Mouse (Mus musculus): ENCODE results near the gene Cd3eap.

The Cd3eap gene

GRCm38 (mm10) chr7:19331910-19332309 lies 27.4 kb downstream of the Cd3eap start:
- no peak for DNase-seq (ENCODE audit: low spot score)

GRCm38 (mm10) chr7:19328425-19328824 lies 30.9 kb downstream of the Cd3eap start:
- DNase-seq (ENCODE audit: low spot score) = no peak

- no peak for DNase-seq (ENCODE audit: low spot score)
Observed at GRCm38 (mm10) chr7:19327782-19328181, 31.5 kb downstream of the Cd3eap start.

- DNase-seq (ENCODE audit: low spot score) = peak; percentile 83
Observed at GRCm38 (mm10) chr7:19327128-19327527, 32.2 kb downstream of the Cd3eap start.

GRCm38 (mm10) chr7:19326359-19326758 lies 32.9 kb downstream of the Cd3eap start:
- peak; percentile 67 for DNase-seq (ENCODE audit: low spot score)

GRCm38 (mm10) chr7:19325262-19326199 lies 33.8 kb downstream of the Cd3eap start:
- DNase-seq (ENCODE audit: low spot score) = no peak

GRCm38 (mm10) chr7:19324221-19324620 lies 35.1 kb downstream of the Cd3eap start:
- no peak for DNase-seq (ENCODE audit: low spot score)

- DNase-seq (ENCODE audit: low spot score) = no peak
Observed at GRCm38 (mm10) chr7:19322489-19322888, 36.8 kb downstream of the Cd3eap start.

- no peak for DNase-seq (ENCODE audit: low spot score)
Observed at GRCm38 (mm10) chr7:19321464-19321863, 37.8 kb downstream of the Cd3eap start.

GRCm38 (mm10) chr7:19320637-19321036 lies 38.6 kb downstream of the Cd3eap start:
- DNase-seq (ENCODE audit: low spot score) = no peak

- peak; percentile 94 for DNase-seq (ENCODE audit: low spot score)
Observed at GRCm38 (mm10) chr7:19319906-19320305, 39.4 kb downstream of the Cd3eap start.

- no peak for DNase-seq (ENCODE audit: low spot score)
Observed at GRCm38 (mm10) chr7:19319458-19319857, 39.8 kb downstream of the Cd3eap start.

GRCm38 (mm10) chr7:19318676-19319075 lies 40.6 kb downstream of the Cd3eap start:
- DNase-seq (ENCODE audit: low spot score) = no peak

- DNase-seq (ENCODE audit: low spot score) = no peak
Observed at GRCm38 (mm10) chr7:19318201-19318600, 41.1 kb downstream of the Cd3eap start.

GRCm38 (mm10) chr7:19316451-19317161 lies 42.7 kb downstream of the Cd3eap start:
- no peak for DNase-seq (ENCODE audit: low spot score)

- no peak for DNase-seq (ENCODE audit: low spot score)
Observed at GRCm38 (mm10) chr7:19314033-19314432, 45.2 kb downstream of the Cd3eap start.

GRCm38 (mm10) chr7:19311991-19312390 lies 47.3 kb downstream of the Cd3eap start:
- no peak for DNase-seq (ENCODE audit: low spot score)

- DNase-seq (ENCODE audit: low spot score) = peak; percentile 95
Observed at GRCm38 (mm10) chr7:19309884-19310641, 49.2 kb downstream of the Cd3eap start, which contains the start of gene Fosb. Gene Fosb (minus strand): TSS chr7:19310051.

- no peak for DNase-seq (ENCODE audit: low spot score)
Observed at GRCm38 (mm10) chr7:19309278-19309883, 49.9 kb downstream of the Cd3eap start.

GRCm38 (mm10) chr7:19308454-19309277 lies 50.6 kb downstream of the Cd3eap start:
- DNase-seq (ENCODE audit: low spot score) = peak; percentile 94
